Mouse (Mus musculus) left cerebral cortex, postnatal 36 days (tissue): ENCODE data around the gene Hoxc8. TPM values are rescaled to one million over a fixed set of nuclear protein-coding genes. Genes with fewer than 3 reads are reported as not detected.

Source experiments
- DNase-seq, 2 experiments: peaks; one replicate each; pipeline ENCODE4 v3.0.0; 2021 to 2022; ENCODE audit warnings: low spot score in 2 of 2, mixed read lengths in 1 of 2
- intact Hi-C: fragments of 180-260 bp; cut with DNase I; formaldehyde crosslinking; loops from one replicate; pipeline ENCODE4 v1.15.1; 2025
- total RNA-seq, 2 experiments: library from RNA; stranded (reverse); gene quantifications; 2 replicates each; pipeline ENCODE4 v1.2.3; 2021

The Hoxc8 gene
- total RNA-seq, 2 experiments from 2014 or later, result not detected

- intact Hi-C loops, result no loop called here
- DNase-seq, result no peak
These were observed 26.5 kb upstream of the Hoxc8 start for GRCm38 (mm10) chr15:102963671-102964640.

GRCm38 (mm10) chr15:102965003-102965891, 25.2 kb upstream of the Hoxc8 start:
- DNase-seq, result no peak
- intact Hi-C loops, result loop anchor here (5.0 kb wide), 1 partner anchor 62 kb away; no protein-coding TSS in a partner anchor

- no peak for DNase-seq
- intact Hi-C loops, result loop anchor here (5.0 kb wide), 1 partner anchor 61 kb away; no protein-coding TSS in a partner anchor
These were observed 24.3 kb upstream of the Hoxc8 start for GRCm38 (mm10) chr15:102965892-102966775.

- no peak for DNase-seq
- intact Hi-C loops, result loop anchor here (5.0 kb wide), 1 partner anchor 60 kb away; no protein-coding TSS in a partner anchor
These were observed 23.6 kb upstream of the Hoxc8 start, which contains the start of gene Hoxc10 for GRCm38 (mm10) chr15:102966776-102967311. Hoxc10 (plus strand) TSS chr15:102966796.

GRCm38 (mm10) chr15:102967312-102967510, 23.2 kb upstream of the Hoxc8 start, which contains the start of gene Hoxc5:
Hoxc5 (plus strand) TSS chr15:102967443.
- no peak for DNase-seq
- intact Hi-C loops, result loop anchor here (5.0 kb wide), 1 partner anchor 60 kb away; no protein-coding TSS in a partner anchor

- intact Hi-C loops, result loop anchor here (5.0 kb wide), 1 partner anchor 60 kb away; no protein-coding TSS in a partner anchor
These were observed 22.7 kb upstream of the Hoxc8 start for GRCm38 (mm10) chr15:102967511-102968397.

GRCm38 (mm10) chr15:102969296-102969695, 21.1 kb upstream of the Hoxc8 start:
- no peak for DNase-seq
- intact Hi-C loops, result loop anchor here (5.0 kb wide), 1 partner anchor 58 kb away; no protein-coding TSS in a partner anchor

More at GRCm38 (mm10) chr15:102967511-102968397, 22.7 kb upstream of the Hoxc8 start:
- DNase-seq, result no peak

- no peak for DNase-seq
- intact Hi-C loops, result loop anchor here (5.0 kb wide), 2 partner anchors 208 to 273 kb away; no protein-coding TSS in a partner anchor
These were observed 19.7 kb upstream of the Hoxc8 start for GRCm38 (mm10) chr15:102970740-102971139.

GRCm38 (mm10) chr15:102972254-102972653, 18.2 kb upstream of the Hoxc8 start:
- intact Hi-C loops, result loop anchor here (5.0 kb wide), 2 partner anchors 210 to 275 kb away; no protein-coding TSS in a partner anchor
- DNase-seq, result no peak

- intact Hi-C loops, result loop anchor here (5.0 kb wide), 2 partner anchors 210 to 275 kb away; no protein-coding TSS in a partner anchor
These were observed 17.7 kb upstream of the Hoxc8 start for GRCm38 (mm10) chr15:102972753-102973152.

GRCm38 (mm10) chr15:102975034-102975433, 15.4 kb upstream of the Hoxc8 start:
- DNase-seq, result no peak
- intact Hi-C loops, result no loop called here

More at GRCm38 (mm10) chr15:102972753-102973152, 17.7 kb upstream of the Hoxc8 start:
- DNase-seq, result no peak

GRCm38 (mm10) chr15:102975688-102976111, 14.7 kb upstream of the Hoxc8 start:
- no peak for DNase-seq
- intact Hi-C loops, result no loop called here

- intact Hi-C loops, result no loop called here
- DNase-seq, result no peak
These were observed 14.2 kb upstream of the Hoxc8 start, which contains the start of gene Hoxc9 for GRCm38 (mm10) chr15:102976171-102976570. Hoxc9 (plus strand) TSS chr15:102976439.

- no peak for DNase-seq
- intact Hi-C loops, result no loop called here
These were observed 13.6 kb upstream of the Hoxc8 start for GRCm38 (mm10) chr15:102976631-102977422.

- intact Hi-C loops, result no loop called here
- DNase-seq, result no peak
These were observed 12.9 kb upstream of the Hoxc8 start for GRCm38 (mm10) chr15:102977423-102977974.
